Mouse (Mus musculus) bone marrow, adult 2 months (tissue): ENCODE results near the gene Btbd35f14. TPM values are rescaled to one million over a fixed set of nuclear protein-coding genes. Genes with fewer than 3 reads are reported as not detected.
"Not testable (repeated sequence)": the region's sequence is repeated elsewhere in the genome, so short reads cannot be mapped to it uniquely, and the experiment has no call there.

Experiments used
- H3K27ac ChIP-seq: fragments of 200-500 bp; 2 replicates; pipeline ENCODE4 v1.5.1; 2012; ENCODE audit warnings: low read depth, mild to moderate bottlenecking, control low read depth, inconsistent platforms, low read length; ENCODE audit not compliant: control insufficient read depth, poor library complexity, insufficient read depth
- H3K4me1 ChIP-seq: fragments of 200-500 bp; 2 replicates; pipeline ENCODE4 v1.6.1; 2011; ENCODE audit warnings: low read length; ENCODE audit not compliant: control insufficient read depth, insufficient read depth
- H3K4me3 ChIP-seq: fragments of 200-500 bp; replicated peaks from 2 replicates; pipeline ENCODE3; 2011; ENCODE audit warnings: mild to moderate bottlenecking, low read depth, low read length, control low read depth; ENCODE audit not compliant: control insufficient read depth
- WGBS: fragments of 180-500 bp; shearing (Covaris S2); methylation state at CpG from one replicate; pipeline ENCODE4 v1.1.7; 2018; 5-methylcytosine and 5-hydroxymethylcytosine counted together
- polyA plus RNA-seq: library from polyadenylated mRNA; stranded (reverse); fragments of >200 nt; gene quantifications from 2 replicates; pipeline ENCODE4 v1.2.4, GENCODE M21; 2011; ENCODE audit warnings: low replicate concordance; ENCODE audit not compliant: missing spikeins, insufficient read depth, insufficient read length

The Btbd35f14 gene
- polyA plus RNA-seq: not detected in 2 replicates

DNA sequence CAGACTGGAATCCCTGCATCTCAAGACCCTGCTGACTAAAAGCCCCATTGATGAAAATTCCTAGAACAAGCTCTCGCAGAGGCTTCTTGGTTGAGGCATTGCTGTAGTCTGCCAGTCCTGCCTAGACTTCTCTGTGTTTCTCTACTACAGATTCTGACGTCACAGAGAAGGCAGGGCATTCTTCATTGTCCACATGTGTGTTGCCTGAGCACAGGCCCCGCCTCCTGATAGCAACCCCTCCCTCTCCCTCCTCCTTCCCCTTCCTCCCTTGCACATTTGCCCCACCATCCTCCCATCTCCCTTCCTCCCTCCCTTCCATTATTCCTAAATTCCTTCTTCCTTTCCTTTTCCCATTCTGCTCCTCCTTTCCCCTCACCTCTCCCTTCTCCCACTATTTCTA is at the start of gene Btbd35f14:
Gene Btbd35f14, minus strand, starts transcription at position 101 of the 400 bp plus-strand sequence.
- H3K27ac ChIP-seq, H3K4me1 ChIP-seq, H3K4me3 ChIP-seq: not testable (repeated sequence)
- WGBS: no CpG with 5 or more reads among the region's 3 CpGs

DNA sequence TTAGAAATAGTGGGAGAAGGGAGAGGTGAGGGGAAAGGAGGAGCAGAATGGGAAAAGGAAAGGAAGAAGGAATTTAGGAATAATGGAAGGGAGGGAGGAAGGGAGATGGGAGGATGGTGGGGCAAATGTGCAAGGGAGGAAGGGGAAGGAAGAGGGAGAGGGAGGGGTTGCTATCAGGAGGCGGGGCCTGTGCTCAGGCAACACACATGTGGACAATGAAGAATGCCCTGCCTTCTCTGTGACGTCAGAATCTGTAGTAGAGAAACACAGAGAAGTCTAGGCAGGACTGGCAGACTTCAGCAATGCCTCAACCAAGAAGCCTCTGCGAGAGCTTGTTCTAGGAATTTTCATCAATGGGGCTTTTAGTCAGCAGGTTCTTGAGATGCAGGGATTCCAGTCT is 45.3 kb downstream of the Btbd35f14 start, which contains the start of gene Btbd35f13:
Gene Btbd35f13, plus strand, starts transcription at position 301 of the 400 bp plus-strand sequence.
- H3K4me3 ChIP-seq, H3K27ac ChIP-seq, H3K4me1 ChIP-seq: not testable (repeated sequence)
- 52% methylated on average over 2 of the region's 3 CpGs for WGBS

Other genes starting within 250 kb of the Btbd35f14 start
- not detected in 2 replicates for gene Btbd35f15, start 125.0 kb downstream of the Btbd35f14 start, polyA plus RNA-seq
- gene Btbd35f13, start 45.2 kb downstream of the Btbd35f14 start, polyA plus RNA-seq: not detected in 2 replicates